Mouse (Mus musculus) gastrocnemius, postnatal 25 days (tissue): ENCODE results near the gene Gng3. TPM values are rescaled to one million over a fixed set of nuclear protein-coding genes. Genes with fewer than 3 reads are reported as not detected.
"Not testable (repeated sequence)": the region's sequence is repeated elsewhere in the genome, so short reads cannot be mapped to it uniquely, and the experiment has no call there.

Experiments used
- DNase-seq: peaks from one replicate; pipeline ENCODE4 v3.0.0; 2022
- total RNA-seq, 2 experiments: library from RNA; stranded (reverse); gene quantifications; 1 replicate in 1 of 2; 2 replicates in 1 of 2; pipeline ENCODE4 v1.2.3; 2021

The Gng3 gene
- total RNA-seq, 2 experiments from 2014 or later, result not detected

GRCm38 (mm10) chr19:8844371-8845129 lies 5.6 kb upstream of the Gng3 start:
- DNase-seq, result peak; percentile 44

GRCm38 (mm10) chr19:8842961-8843360 lies 4.0 kb upstream of the Gng3 start:
- DNase-seq, result no peak

GRCm38 (mm10) chr19:8841012-8841411 lies 2.0 kb upstream of the Gng3 start:
- no peak for DNase-seq

GRCm38 (mm10) chr19:8839908-8840791 lies 1.2 kb upstream of the Gng3 start:
- peak; percentile 57 for DNase-seq

GRCm38 (mm10) chr19:8838041-8838730 lies 808 bp downstream of the Gng3 start:
- DNase-seq, result no peak

- peak; percentile 76 for DNase-seq
Observed at GRCm38 (mm10) chr19:8837251-8837791, 1.7 kb downstream of the Gng3 start, which contains the start of gene Bscl2. TSS of gene Bscl2 (plus strand) at chr19:8837467.

- DNase-seq, result not testable (repeated sequence)
Observed at GRCm38 (mm10) chr19:8836327-8836726, 2.7 kb downstream of the Gng3 start.

- no peak for DNase-seq
Observed at GRCm38 (mm10) chr19:8832971-8833370, 6.0 kb downstream of the Gng3 start.

GRCm38 (mm10) chr19:8831262-8831661 lies 7.7 kb downstream of the Gng3 start:
- DNase-seq, result no peak

GRCm38 (mm10) chr19:8830664-8831063 lies 8.3 kb downstream of the Gng3 start:
- no peak for DNase-seq

- no peak for DNase-seq
Observed at GRCm38 (mm10) chr19:8829660-8830059, 9.3 kb downstream of the Gng3 start, which contains the start of gene AC129217.1. TSS of gene AC129217.1 (plus strand) at chr19:8829773.

- no peak for DNase-seq
Observed at GRCm38 (mm10) chr19:8822696-8823095, 16.3 kb downstream of the Gng3 start.

GRCm38 (mm10) chr19:8821146-8821545 lies 17.8 kb downstream of the Gng3 start:
- no peak for DNase-seq

GRCm38 (mm10) chr19:8820424-8820956 lies 18.5 kb downstream of the Gng3 start:
- DNase-seq, result no peak

- DNase-seq, result peak; percentile 99
Observed at GRCm38 (mm10) chr19:8819596-8820423, 19.2 kb downstream of the Gng3 start, which contains the start of gene Hnrnpul2. TSS of gene Hnrnpul2 (plus strand) at chr19:8820010.

GRCm38 (mm10) chr19:8818801-8819595 lies 20.0 kb downstream of the Gng3 start, which contains the start of gene Ttc9c:
TSS of gene Ttc9c (minus strand) at chr19:8819333.
- peak; percentile 98 for DNase-seq

GRCm38 (mm10) chr19:8818301-8818798 lies 20.6 kb downstream of the Gng3 start:
- no peak for DNase-seq

GRCm38 (mm10) chr19:8817001-8817400 lies 22.0 kb downstream of the Gng3 start:
- no peak for DNase-seq

GRCm38 (mm10) chr19:8815812-8816211 lies 23.2 kb downstream of the Gng3 start:
- no peak for DNase-seq

GRCm38 (mm10) chr19:8806810-8807209 lies 32.2 kb downstream of the Gng3 start:
- no peak for DNase-seq
